Mouse (Mus musculus): ENCODE measurements around the gene Cfap299.
A peak's percentile ranks its signal among the peaks of the same experiment; 100 is the strongest.

Cfap299 gene

GRCm38 (mm10) chr5:98380360-98380759 is 51.3 kb downstream of the Cfap299 start:
- no peak for DNase-seq

GRCm38 (mm10) chr5:98387054-98387453 is 58.0 kb downstream of the Cfap299 start:
- no peak for DNase-seq

- DNase-seq = no peak
Measured at GRCm38 (mm10) chr5:98402165-98402564, 73.1 kb downstream of the Cfap299 start.

GRCm38 (mm10) chr5:98410060-98410459 is 81.0 kb downstream of the Cfap299 start:
- peak; percentile 13 to 63 for DNase-seq

- DNase-seq = peak; percentile 6 to 11
Measured at GRCm38 (mm10) chr5:98416385-98417145, 87.5 kb downstream of the Cfap299 start.

- no peak for DNase-seq
Measured at GRCm38 (mm10) chr5:98424965-98425364, 95.9 kb downstream of the Cfap299 start.

- DNase-seq = peak; percentile 7 to 22
Measured at GRCm38 (mm10) chr5:98426112-98426511, 97.0 kb downstream of the Cfap299 start.

- DNase-seq = no peak
Measured at GRCm38 (mm10) chr5:98430060-98430459, 101.0 kb downstream of the Cfap299 start.

GRCm38 (mm10) chr5:98438686-98439085 is 109.6 kb downstream of the Cfap299 start:
- no peak for DNase-seq

- DNase-seq = no peak
Measured at GRCm38 (mm10) chr5:98446771-98447462, 117.8 kb downstream of the Cfap299 start.

- DNase-seq = no peak
Measured at GRCm38 (mm10) chr5:98449873-98450272, 120.8 kb downstream of the Cfap299 start.

- no peak for DNase-seq
Measured at GRCm38 (mm10) chr5:98466882-98467535, 137.9 kb downstream of the Cfap299 start.

GRCm38 (mm10) chr5:98470052-98470451 is 140.9 kb downstream of the Cfap299 start:
- DNase-seq = no peak

- DNase-seq = no peak
Measured at GRCm38 (mm10) chr5:98476539-98476938, 147.4 kb downstream of the Cfap299 start.

- no peak for DNase-seq
Measured at GRCm38 (mm10) chr5:98477261-98477660, 148.2 kb downstream of the Cfap299 start.

GRCm38 (mm10) chr5:98483507-98483906 is 154.4 kb downstream of the Cfap299 start:
- no peak for DNase-seq

- no peak for DNase-seq
Measured at GRCm38 (mm10) chr5:98485189-98485588, 156.1 kb downstream of the Cfap299 start.

- no peak for DNase-seq
Measured at GRCm38 (mm10) chr5:98498317-98498716, 169.2 kb downstream of the Cfap299 start.

GRCm38 (mm10) chr5:98516214-98516613 is 187.1 kb downstream of the Cfap299 start:
- DNase-seq = no peak

- DNase-seq = no peak
Measured at GRCm38 (mm10) chr5:98520118-98520517, 191.0 kb downstream of the Cfap299 start.

- DNase-seq = no peak
Measured at GRCm38 (mm10) chr5:98522270-98522977, 193.3 kb downstream of the Cfap299 start.

- DNase-seq = no peak
Measured at GRCm38 (mm10) chr5:98523050-98523449, 193.9 kb downstream of the Cfap299 start.

GRCm38 (mm10) chr5:98523783-98524182 is 194.7 kb downstream of the Cfap299 start:
- DNase-seq = peak in 1 of 2 experiments; percentile 45
